Mouse (Mus musculus) embryonic facial prominence, embryonic 13.5 days (tissue): ENCODE data around the gene Palm. TPM values are rescaled to one million over a fixed set of nuclear protein-coding genes. Genes with fewer than 3 reads are reported as not detected.

Source experiments
- ATAC-seq: fragments of 200-750 bp; cut with Nextera tagmentation; 2 replicates; pipeline ENCODE4 v1.8.0; 2017; ENCODE audit warnings: low read depth; ENCODE audit not compliant: insufficient number of reproducible peaks, insufficient read depth, low FRiP score, low TSS enrichment
- H3K27ac ChIP-seq: fragments of 300-500 bp; sonication (generic); 2 replicates; pipeline ENCODE4 v1.5.1; 2015; ENCODE audit warnings: moderate library complexity, mild to moderate bottlenecking, inconsistent platforms
- H3K27me3 ChIP-seq: fragments of 300-500 bp; sonication (generic); 2 replicates; pipeline ENCODE4 v1.6.1; 2015; ENCODE audit warnings: mild to moderate bottlenecking, inconsistent platforms
- H3K36me3 ChIP-seq: fragments of 300-500 bp; sonication (generic); 2 replicates; pipeline ENCODE4 v1.6.1; 2015; ENCODE audit warnings: mild to moderate bottlenecking, inconsistent platforms
- H3K4me1 ChIP-seq: fragments of 300-500 bp; sonication (generic); 2 replicates; pipeline ENCODE4 v1.6.1; 2015; ENCODE audit warnings: inconsistent platforms
- H3K4me2 ChIP-seq: fragments of 300-500 bp; sonication (generic); 2 replicates; pipeline ENCODE4 v1.6.1; 2015; ENCODE audit warnings: moderate library complexity, mild to moderate bottlenecking, inconsistent platforms
- H3K4me3 ChIP-seq: fragments of 300-500 bp; sonication (generic); 2 replicates; pipeline ENCODE4 v1.5.1; 2015; ENCODE audit warnings: mild to moderate bottlenecking, inconsistent platforms
- H3K9ac ChIP-seq: fragments of 300-500 bp; sonication (generic); 2 replicates; pipeline ENCODE4 v1.6.1; 2015; ENCODE audit warnings: mild to moderate bottlenecking, inconsistent platforms
- H3K9me3 ChIP-seq: fragments of 300-500 bp; sonication (generic); 2 replicates; pipeline ENCODE4 v1.6.1; 2016; ENCODE audit warnings: inconsistent platforms
- WGBS: fragments of 180-500 bp; shearing (Covaris S2); methylation state at CpG from one replicate; pipeline ENCODE4 v1.1.7; 2015; ENCODE audit warnings: mixed read lengths; 5-methylcytosine and 5-hydroxymethylcytosine counted together
- polyA plus RNA-seq: library from polyadenylated mRNA; unstranded; fragments of >200 nt; fragmentation: Nextera tagmentation; extraction: Ambion mirVana; gene quantifications from 2 replicates; pipeline ENCODE4 v1.2.1, GENCODE M21; 2015

Gene Palm
- polyA plus RNA-seq, 1 experiment from 2014 or later = 112 TPM

DNA sequence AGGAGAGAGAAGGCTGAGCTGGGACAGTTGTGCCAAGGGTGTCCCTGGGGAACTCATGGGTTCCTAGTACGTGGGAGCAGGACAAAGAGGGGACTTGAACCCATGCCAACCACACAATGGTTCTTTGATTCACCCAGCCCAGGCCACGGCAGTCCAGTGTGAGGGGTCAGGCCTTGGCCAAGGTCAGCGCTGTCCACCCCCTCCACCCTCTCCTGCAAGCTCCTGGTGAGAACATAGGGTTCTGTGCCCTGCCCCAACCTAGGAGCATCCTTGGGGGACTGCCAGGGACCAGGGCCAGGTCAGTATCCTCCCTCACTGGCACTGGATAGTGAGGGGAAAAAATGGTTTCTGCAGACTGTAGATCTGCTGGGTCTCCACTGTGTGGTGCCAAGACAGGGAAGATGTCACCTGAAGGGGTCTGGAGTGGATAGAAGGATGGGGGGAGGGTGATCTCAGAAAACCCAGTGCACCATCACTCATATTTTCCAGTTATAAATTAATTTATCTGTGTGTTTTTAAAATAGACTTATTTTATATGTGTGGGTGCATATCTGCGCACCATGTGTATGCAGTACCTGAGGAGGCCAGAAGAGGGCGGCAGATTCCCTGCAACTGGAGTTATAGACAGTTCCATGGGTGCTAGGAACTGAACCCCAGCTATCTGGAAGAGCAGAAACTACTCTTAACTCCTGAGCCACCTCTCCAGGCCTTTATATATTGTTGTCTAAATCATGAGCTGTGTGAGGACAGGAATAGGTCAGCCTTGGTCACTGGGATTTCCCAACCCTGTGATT, 18.7 kb upstream of the Palm start:
- H3K4me3 ChIP-seq = no peak overlapping the region
- WGBS = 66% methylated on average over 5 of the region's 5 CpGs
- peaks cover 7% of the 10 kb centered on the region; the same call in 1 of the 2 replicates for H3K9me3 ChIP-seq
- no peak for ATAC-seq
- H3K4me1 ChIP-seq = peaks cover 25% of the 10 kb centered on the region
- no peak overlapping the region for H3K9ac ChIP-seq
- no peaks in the 10 kb centered on the region for H3K36me3 ChIP-seq
- H3K4me2 ChIP-seq = no peak overlapping the region
- H3K27ac ChIP-seq = no peak overlapping the region
- peaks cover 29% of the 10 kb centered on the region for H3K27me3 ChIP-seq

DNA sequence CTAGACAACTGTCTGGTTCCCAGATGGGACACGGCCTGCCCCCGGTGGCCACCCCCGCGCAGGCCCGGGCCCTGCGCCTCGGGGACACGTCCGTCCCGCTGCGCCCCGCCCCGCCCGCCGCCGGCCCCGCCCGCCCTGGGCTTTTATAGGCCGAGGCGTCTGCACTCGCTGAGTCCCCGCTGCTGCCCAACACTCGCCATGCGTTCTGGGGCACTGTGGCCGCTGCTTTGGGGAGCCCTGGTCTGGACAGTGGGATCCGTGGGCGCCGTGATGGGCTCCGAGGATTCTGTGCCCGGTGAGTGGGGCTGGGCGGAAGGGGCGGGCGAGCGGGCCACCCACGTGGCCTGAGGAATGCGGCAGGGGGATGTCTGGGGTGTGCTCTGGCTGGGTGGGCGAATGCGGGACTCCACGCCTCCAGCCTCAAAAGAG, 16.3 kb upstream of the Palm start, which contains the start of gene Fstl3:
Gene Fstl3 (plus strand): TSS at position 170 of the 429 bp plus-strand sequence.
- Histone ChIP-seq H3K36me3 (no peaks in the 10 kb centered on the region), H3K27ac (peak within 1 kb of the TSS; percentile 39; the same call in 1 of the 2 replicates), H3K27me3 (peaks cover 40% of the 10 kb centered on the region), H3K4me1 (peaks cover 43% of the 10 kb centered on the region), H3K9ac (peak within 1 kb of the TSS; percentile 76), H3K4me2 (peak within 1 kb of the TSS; percentile 80), H3K4me3 (peak within 1 kb of the TSS; percentile 54), H3K9me3 (peaks cover 6% of the 10 kb centered on the region; the same call in 1 of the 2 replicates)
- WGBS = under 1% methylated on average over 39 of the region's 39 CpGs
- ATAC-seq = no peak

DNA sequence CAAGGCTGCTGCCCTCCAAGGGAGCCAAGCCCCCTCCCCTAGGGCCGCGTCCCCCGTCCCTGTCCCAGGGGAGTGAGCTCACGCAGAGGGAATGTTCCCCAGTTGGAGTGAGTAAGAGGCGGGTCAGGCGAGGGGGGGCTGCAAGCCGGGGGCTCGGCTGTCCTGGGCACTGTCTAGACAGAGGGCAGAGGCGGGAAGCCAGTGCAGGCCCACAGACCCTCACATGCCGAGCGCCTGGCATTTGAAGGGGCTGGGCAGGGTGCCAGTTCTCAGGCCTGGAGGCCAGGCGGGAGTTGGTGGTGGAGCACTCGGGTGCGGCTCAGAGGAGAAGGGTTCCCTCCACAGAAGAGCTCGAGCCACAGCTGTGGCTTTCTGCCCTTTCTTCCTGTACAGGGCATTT, 15.4 kb upstream of the Palm start:
- Histone ChIP-seq H3K27me3 (peaks cover 48% of the 10 kb centered on the region), H3K4me2 (peak overlapping the region; percentile 80), H3K9me3 (no peaks in the 10 kb centered on the region), H3K4me1 (peaks cover 43% of the 10 kb centered on the region), H3K36me3 (no peaks in the 10 kb centered on the region), H3K9ac (no peak overlapping the region), H3K4me3 (peak overlapping the region; percentile 54; the same call in 1 of the 2 replicates), H3K27ac (peak overlapping the region; percentile 39; the same call in 1 of the 2 replicates)
- 0 out of 2 replicates have a peak, but pooled peaks have one; percentile 16 for ATAC-seq
- 10% methylated on average over 15 of the region's 15 CpGs for WGBS

DNA sequence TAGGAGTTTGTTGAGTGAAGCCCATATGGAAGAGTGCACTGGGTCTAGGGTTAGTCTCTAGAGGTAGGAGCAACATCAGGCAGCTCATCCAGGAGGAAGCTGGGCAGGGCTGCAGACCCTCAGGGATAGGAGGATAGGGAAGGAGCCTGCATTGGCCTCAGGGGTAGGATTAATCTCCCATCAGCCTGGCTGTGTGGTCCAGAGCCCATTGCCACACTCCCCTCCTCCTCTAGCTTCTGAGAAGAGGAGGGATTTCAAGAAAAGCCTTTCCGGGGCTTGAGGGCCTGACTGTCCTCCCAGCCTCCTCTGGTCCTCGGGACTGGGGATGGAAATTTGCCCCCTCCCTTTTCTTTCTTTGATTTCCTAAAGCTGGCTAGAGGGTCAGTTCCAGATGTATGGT, 14.2 kb upstream of the Palm start:
- Histone ChIP-seq H3K4me3 (no peak overlapping the region), H3K4me1 (peaks cover 43% of the 10 kb centered on the region), H3K4me2 (0 out of 2 replicates have a peak overlapping the region, but pooled peaks have one; percentile 75), H3K36me3 (no peaks in the 10 kb centered on the region), H3K9me3 (no peaks in the 10 kb centered on the region), H3K9ac (no peak overlapping the region), H3K27me3 (peaks cover 54% of the 10 kb centered on the region), H3K27ac (no peak overlapping the region)
- ATAC-seq = no peak
- 8% methylated on average over 2 of the region's 2 CpGs for WGBS

- Histone ChIP-seq H3K9ac (peak overlapping the region; percentile 54), H3K27ac (no peak overlapping the region; the same call in 1 of the 2 replicates), H3K4me1 (peaks cover 43% of the 10 kb centered on the region), H3K27me3 (peaks cover 59% of the 10 kb centered on the region), H3K36me3 (no peaks in the 10 kb centered on the region), H3K9me3 (no peaks in the 10 kb centered on the region), H3K4me2 (peak overlapping the region; percentile 75), H3K4me3 (peak overlapping the region; percentile 46)
- WGBS = 2% methylated on average over 55 of the region's 55 CpGs
- ATAC-seq = peak; percentile 83
Measured at GRCm38 (mm10) chr10:79779784-79780663, 13.3 kb upstream of the Palm start.

DNA sequence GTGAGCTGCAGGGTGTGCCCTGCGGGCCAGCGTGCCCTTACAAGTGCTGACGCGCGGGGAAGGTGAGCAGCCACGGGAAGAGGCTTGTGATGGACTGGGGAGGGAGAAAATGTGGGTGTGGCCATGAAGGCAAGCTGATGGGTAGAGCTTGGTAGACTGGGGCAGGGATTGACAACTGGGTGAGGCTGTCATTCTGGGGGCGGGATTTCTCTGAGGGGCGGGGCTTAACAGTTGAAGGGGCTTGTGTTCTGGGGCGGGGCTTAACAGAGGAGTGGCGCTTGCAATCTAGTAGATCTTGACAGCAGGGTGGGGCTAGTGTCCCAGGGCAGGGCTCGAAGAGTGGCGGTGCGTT, 12.7 kb upstream of the Palm start:
- ATAC-seq = no peak; the same call in 1 of the 2 replicates
- Histone ChIP-seq H3K36me3 (no peaks in the 10 kb centered on the region), H3K4me1 (peaks cover 43% of the 10 kb centered on the region), H3K9me3 (no peaks in the 10 kb centered on the region), H3K27ac (no peak overlapping the region; the same call in 1 of the 2 replicates), H3K27me3 (peaks cover 60% of the 10 kb centered on the region), H3K4me2 (peak overlapping the region; percentile 75), H3K9ac (0 out of 2 replicates have a peak overlapping the region, but pooled peaks have one; percentile 37), H3K4me3 (peak overlapping the region; percentile 46)
- WGBS = 1% methylated on average over 13 of the region's 13 CpGs

DNA sequence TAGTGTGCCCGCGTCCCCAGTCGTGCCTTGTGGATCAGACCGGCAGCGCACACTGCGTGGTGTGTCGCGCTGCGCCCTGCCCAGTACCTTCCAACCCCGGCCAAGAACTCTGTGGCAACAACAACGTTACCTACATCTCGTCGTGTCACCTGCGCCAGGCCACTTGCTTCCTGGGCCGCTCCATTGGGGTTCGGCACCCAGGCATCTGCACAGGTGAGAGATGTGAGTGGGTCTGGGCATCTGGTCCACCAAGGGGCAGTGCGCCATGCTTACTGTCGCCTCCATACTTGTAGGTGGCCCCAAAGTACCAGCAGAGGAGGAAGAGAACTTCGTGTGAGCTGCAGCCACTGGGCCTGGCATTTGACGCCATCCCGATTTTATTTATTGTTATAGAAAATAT, 12.2 kb upstream of the Palm start:
- WGBS = 29% methylated on average over 21 of the region's 21 CpGs
- H3K27me3 ChIP-seq = peaks cover 60% of the 10 kb centered on the region
- no peak overlapping the region for H3K27ac ChIP-seq
- H3K9ac ChIP-seq = 0 out of 2 replicates have a peak overlapping the region, but pooled peaks have one; percentile 36
- peak overlapping the region; percentile 46 for H3K4me3 ChIP-seq
- no peaks in the 10 kb centered on the region for H3K9me3 ChIP-seq
- no peak for ATAC-seq
- H3K36me3 ChIP-seq = no peaks in the 10 kb centered on the region
- H3K4me1 ChIP-seq = peaks cover 43% of the 10 kb centered on the region
- peak overlapping the region; percentile 75 for H3K4me2 ChIP-seq

- Histone ChIP-seq H3K27ac (no peak overlapping the region), H3K9ac (no peak overlapping the region), H3K4me1 (peaks cover 40% of the 10 kb centered on the region), H3K4me2 (no peak overlapping the region), H3K36me3 (no peaks in the 10 kb centered on the region), H3K27me3 (peaks cover 60% of the 10 kb centered on the region), H3K9me3 (no peaks in the 10 kb centered on the region), H3K4me3 (no peak overlapping the region)
- 52% methylated on average over 5 of the region's 5 CpGs for WGBS
- ATAC-seq = no peak
Measured at GRCm38 (mm10) chr10:79781956-79782355, 11.4 kb upstream of the Palm start.

GRCm38 (mm10) chr10:79783050-79783449, 10.3 kb upstream of the Palm start:
- WGBS = 63% methylated on average over 7 of the region's 7 CpGs
- no peaks in the 10 kb centered on the region for H3K9me3 ChIP-seq
- no peak overlapping the region for H3K4me3 ChIP-seq
- H3K36me3 ChIP-seq = no peaks in the 10 kb centered on the region
- ATAC-seq = no peak
- peaks cover 29% of the 10 kb centered on the region for H3K4me1 ChIP-seq
- no peak overlapping the region for H3K9ac ChIP-seq
- H3K4me2 ChIP-seq = no peak overlapping the region
- no peak overlapping the region for H3K27ac ChIP-seq
- peaks cover 57% of the 10 kb centered on the region for H3K27me3 ChIP-seq

DNA sequence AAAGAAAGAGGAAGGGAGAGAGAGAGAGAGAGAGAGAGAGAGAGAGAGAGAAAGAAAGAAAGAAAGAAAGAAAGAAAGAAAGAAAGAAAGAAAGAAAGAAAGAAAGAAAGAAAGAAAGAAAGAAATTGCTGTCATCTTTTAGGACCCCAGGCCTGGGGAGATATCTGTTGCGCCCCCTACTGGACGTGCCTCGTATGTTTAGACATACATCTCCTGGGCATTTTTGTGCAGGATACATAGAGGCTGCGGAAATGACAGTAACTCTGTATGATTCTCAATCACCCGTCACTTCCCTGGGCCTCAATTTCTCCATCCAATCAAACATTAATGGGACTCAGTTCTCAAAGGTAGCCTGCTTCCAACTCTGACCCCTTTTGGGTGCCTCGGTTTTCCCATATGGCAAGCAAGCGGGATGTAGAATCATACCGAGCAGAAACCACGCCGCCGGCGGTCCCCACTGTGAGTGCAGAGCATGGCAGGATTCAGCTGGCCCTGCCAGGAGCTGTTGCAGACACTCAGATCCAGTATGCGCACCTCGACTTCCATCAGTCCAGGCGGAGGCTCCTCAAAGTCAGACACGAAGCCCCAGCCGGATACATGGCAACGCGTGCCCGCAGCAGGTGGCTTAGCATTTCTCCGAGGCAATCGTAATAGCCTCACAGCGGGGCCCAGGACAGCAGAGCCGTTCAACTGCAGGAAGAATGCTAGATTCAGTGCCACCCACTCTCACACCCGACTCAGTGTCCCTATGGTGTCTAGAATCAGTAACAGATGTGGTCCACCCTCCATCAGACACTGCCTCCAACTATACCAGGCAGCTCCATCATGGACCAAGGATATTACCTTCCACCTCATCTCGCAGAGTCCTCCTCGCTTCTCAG, 9.2 kb upstream of the Palm start:
- no peaks in the 10 kb centered on the region for H3K36me3 ChIP-seq
- no peak overlapping the region for H3K9ac ChIP-seq
- no peak for ATAC-seq
- WGBS = 38% methylated on average over 27 of the region's 27 CpGs
- no peak overlapping the region for H3K4me2 ChIP-seq
- H3K27me3 ChIP-seq = peaks cover 46% of the 10 kb centered on the region
- H3K4me1 ChIP-seq = peaks cover 23% of the 10 kb centered on the region
- no peak overlapping the region for H3K27ac ChIP-seq
- no peak overlapping the region for H3K4me3 ChIP-seq
- no peaks in the 10 kb centered on the region for H3K9me3 ChIP-seq
